Mouse (Mus musculus): ENCODE results near the gene Nfia. TPM values are rescaled to one million over a fixed set of nuclear protein-coding genes. Genes with fewer than 3 reads are reported as not detected.

Nfia gene
- polyA plus RNA-seq, 1 experiment from 2014 or later: 52.9 TPM

DNA sequence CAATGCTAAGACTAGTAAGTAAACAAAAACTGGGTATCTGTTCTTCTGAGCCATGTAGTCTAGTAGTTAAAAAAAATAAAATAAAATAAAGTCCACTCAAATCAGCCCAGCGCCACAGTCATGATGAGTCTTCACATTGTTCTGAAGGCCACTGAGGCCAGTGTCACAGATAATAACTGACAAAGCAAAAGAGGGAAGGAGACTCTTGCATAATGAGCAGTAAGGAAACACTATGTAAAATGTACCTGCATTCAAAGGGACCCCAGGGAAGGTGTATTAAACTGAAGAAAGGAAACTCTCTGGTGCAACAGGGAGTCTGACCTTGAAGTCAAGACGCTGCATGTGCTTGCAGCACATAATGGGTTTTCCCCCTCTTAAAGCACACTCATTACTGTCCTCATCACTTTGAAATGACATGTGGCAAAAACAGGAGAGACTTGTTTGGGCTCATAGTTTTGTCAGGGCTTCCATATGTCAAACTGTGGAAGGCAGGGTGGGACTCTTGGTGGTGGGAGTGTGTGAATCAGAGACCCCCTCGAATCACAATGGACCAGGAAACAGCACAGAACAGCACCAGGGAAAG lies 347.5 kb downstream of the Nfia start:
- Histone ChIP-seq H3K4me1 (replicated peaks; ENCODE audit: control insufficient read depth, insufficient read depth, low read length) (no peaks in the 10 kb centered on the region), H3K36me3 (ENCODE audit: control insufficient read depth, insufficient read depth, low read length) (no peaks in the 10 kb centered on the region), H3K4me2 (ENCODE audit: low read depth, low read length) (no peak overlapping the region), H3K9me3 (ENCODE audit: control insufficient read depth, low read length) (no peaks in the 10 kb centered on the region), H3K9ac (ENCODE audit: low read length) (no peak overlapping the region), H3K27me3 (ENCODE audit: control insufficient read depth, insufficient read depth, low read depth, low read length) (no peaks in the 10 kb centered on the region), H3K27ac (ENCODE audit: low read length) (no peak overlapping the region), H3K4me3 (ENCODE audit: low read length) (no peak overlapping the region)
- WGBS: 82% methylated on average over 3 of the region's 3 CpGs
- 0 out of 2 replicates have a peak, but pooled peaks have one; percentile 23 for ATAC-seq (ENCODE audit: low read depth)

DNA sequence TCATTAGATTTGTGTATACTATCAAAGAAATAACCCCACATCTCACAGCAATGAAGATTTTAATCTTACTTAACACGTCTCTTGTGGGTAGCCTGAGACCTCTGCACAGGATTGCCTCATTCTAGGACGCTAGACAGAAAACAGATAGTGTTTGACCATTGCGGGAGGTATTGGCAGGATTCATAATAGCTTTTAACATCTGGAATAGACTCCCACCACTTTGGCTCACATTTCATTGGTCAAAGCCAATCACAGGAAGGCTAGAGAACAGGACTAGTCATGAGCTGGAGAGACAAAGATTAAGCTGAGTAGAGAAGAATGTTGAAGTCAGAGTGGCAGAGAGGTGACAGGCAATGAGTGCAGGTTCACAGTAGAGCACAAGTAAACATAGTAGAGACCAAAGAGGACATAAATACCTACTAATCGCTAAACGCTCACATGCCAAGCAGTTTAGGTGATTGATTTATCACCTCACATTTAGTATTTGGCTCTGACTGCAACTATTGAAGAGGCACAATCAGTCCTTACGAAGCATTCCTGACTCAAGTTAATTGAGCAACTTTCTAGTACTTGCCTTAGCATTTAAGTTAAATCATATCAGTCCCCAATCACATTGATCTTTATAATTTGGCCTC lies 348.3 kb downstream of the Nfia start:
- no peak overlapping the region for H3K4me3 ChIP-seq (ENCODE audit: low read length)
- no peak overlapping the region for H3K9ac ChIP-seq (ENCODE audit: low read length)
- no peaks in the 10 kb centered on the region for H3K9me3 ChIP-seq (ENCODE audit: control insufficient read depth, low read length)
- H3K4me2 ChIP-seq (ENCODE audit: low read depth, low read length): no peak overlapping the region
- ATAC-seq (ENCODE audit: low read depth): no peak
- WGBS: 69% methylated on average over 6 of the region's 6 CpGs
- H3K4me1 ChIP-seq (replicated peaks; ENCODE audit: control insufficient read depth, insufficient read depth, low read length): no peaks in the 10 kb centered on the region
- H3K27ac ChIP-seq (ENCODE audit: low read length): no peak overlapping the region
- no peaks in the 10 kb centered on the region for H3K36me3 ChIP-seq (ENCODE audit: control insufficient read depth, insufficient read depth, low read length)
- H3K27me3 ChIP-seq (ENCODE audit: control insufficient read depth, insufficient read depth, low read depth, low read length): no peaks in the 10 kb centered on the region

DNA sequence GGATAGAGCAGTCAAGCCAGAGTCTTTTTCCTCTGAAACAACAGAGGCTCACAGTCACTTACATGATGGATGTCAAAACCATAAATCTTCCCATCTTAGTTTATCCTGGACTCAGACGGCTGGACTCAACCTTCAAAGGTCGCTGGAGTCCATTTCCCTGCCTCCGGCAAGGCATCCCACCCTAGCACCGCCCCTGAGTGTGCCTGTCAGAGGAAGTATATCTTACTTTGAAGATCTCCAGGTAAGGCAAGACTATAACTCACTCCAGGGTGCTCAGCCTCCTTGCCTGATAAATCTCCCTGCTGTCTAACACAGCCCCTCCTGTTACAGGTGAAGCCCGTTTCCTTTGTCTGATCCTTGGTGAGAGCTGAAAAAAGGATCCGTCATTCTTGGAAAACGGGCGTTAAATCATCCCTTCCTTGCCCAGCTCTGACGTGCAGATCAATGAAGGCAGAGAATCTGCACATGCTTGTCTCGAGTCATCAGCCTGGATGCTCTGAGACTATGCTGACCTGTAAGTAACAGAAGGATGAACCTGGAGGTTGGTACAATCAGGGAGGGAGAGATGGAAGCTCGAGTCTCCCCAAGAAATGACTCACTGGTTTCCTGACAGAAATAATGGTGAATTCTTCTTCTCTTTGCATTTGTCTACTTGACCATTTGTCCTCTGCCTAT lies 353.6 kb downstream of the Nfia start:
- no peak overlapping the region for H3K4me3 ChIP-seq (ENCODE audit: low read length)
- H3K4me2 ChIP-seq (ENCODE audit: low read depth, low read length): no peak overlapping the region
- no peaks in the 10 kb centered on the region; the same call in 1 of the 2 replicates for H3K4me1 ChIP-seq (replicated peaks; ENCODE audit: control insufficient read depth, insufficient read depth, low read length)
- no peaks in the 10 kb centered on the region for H3K9me3 ChIP-seq (ENCODE audit: control insufficient read depth, low read length)
- 49% methylated on average over 11 of the region's 11 CpGs for WGBS
- H3K27ac ChIP-seq (ENCODE audit: low read length): no peak overlapping the region
- H3K36me3 ChIP-seq (ENCODE audit: control insufficient read depth, insufficient read depth, low read length): no peaks in the 10 kb centered on the region
- no peaks in the 10 kb centered on the region for H3K27me3 ChIP-seq (ENCODE audit: control insufficient read depth, insufficient read depth, low read depth, low read length)
- no peak overlapping the region for H3K9ac ChIP-seq (ENCODE audit: low read length)
- ATAC-seq (ENCODE audit: low read depth): peak; percentile 56; the same call in 1 of the 2 replicates

DNA sequence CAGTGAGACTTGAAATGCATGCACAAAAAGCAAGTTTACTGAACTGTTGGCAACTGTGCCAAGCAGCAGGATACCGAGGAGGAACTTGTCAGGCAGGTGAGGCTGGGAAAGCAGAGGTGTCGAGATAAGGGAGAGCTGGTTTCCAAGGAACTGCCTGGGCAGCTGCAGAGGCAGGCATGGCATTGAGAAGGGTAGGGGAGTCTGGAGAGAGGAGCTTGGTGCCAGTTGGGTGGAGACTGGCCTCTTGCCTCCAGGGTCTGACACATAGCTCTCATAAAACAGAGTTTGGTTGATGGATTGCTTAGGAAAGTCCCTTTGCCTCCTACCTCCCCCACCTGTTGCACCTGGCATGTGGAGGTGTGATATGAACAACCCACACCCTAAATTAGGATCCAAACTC lies 358.3 kb downstream of the Nfia start:
- 37% methylated on average over 2 of the region's 2 CpGs for WGBS
- peak; percentile 65; the same call in 1 of the 2 replicates for ATAC-seq (ENCODE audit: low read depth)
- no peak overlapping the region for H3K4me2 ChIP-seq (ENCODE audit: low read depth, low read length)
- no peak overlapping the region for H3K27ac ChIP-seq (ENCODE audit: low read length)
- H3K9me3 ChIP-seq (ENCODE audit: control insufficient read depth, low read length): no peaks in the 10 kb centered on the region
- no peaks in the 10 kb centered on the region; the same call in 1 of the 2 replicates for H3K4me1 ChIP-seq (replicated peaks; ENCODE audit: control insufficient read depth, insufficient read depth, low read length)
- no peak overlapping the region for H3K4me3 ChIP-seq (ENCODE audit: low read length)
- H3K27me3 ChIP-seq (ENCODE audit: control insufficient read depth, insufficient read depth, low read depth, low read length): no peaks in the 10 kb centered on the region
- no peak overlapping the region for H3K9ac ChIP-seq (ENCODE audit: low read length)
- H3K36me3 ChIP-seq (ENCODE audit: control insufficient read depth, insufficient read depth, low read length): no peaks in the 10 kb centered on the region

DNA sequence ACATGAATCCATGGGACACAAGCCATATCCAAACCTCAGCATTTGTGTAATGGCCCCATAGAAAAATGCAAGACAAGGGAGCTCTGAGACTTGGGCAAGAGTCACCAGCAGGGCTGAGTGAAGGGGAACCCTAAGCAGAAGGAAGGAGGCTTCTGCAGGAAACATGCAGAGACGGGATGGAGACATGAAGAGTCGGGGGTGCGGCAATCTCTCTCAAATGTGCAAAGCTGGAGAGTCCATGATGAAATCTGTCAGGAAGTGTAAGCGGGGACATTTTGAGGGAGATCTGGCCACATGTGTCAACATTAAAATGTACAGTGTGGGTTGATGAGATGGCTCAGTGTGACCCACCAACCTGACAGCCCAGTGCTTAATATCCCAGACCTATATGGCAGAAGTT lies 361.5 kb downstream of the Nfia start:
- no peaks in the 10 kb centered on the region; the same call in 1 of the 2 replicates for H3K4me1 ChIP-seq (replicated peaks; ENCODE audit: control insufficient read depth, insufficient read depth, low read length)
- H3K4me2 ChIP-seq (ENCODE audit: low read depth, low read length): no peak overlapping the region
- no peaks in the 10 kb centered on the region for H3K9me3 ChIP-seq (ENCODE audit: control insufficient read depth, low read length)
- no peaks in the 10 kb centered on the region for H3K27me3 ChIP-seq (ENCODE audit: control insufficient read depth, insufficient read depth, low read depth, low read length)
- H3K9ac ChIP-seq (ENCODE audit: low read length): no peak overlapping the region
- H3K4me3 ChIP-seq (ENCODE audit: low read length): no peak overlapping the region
- 88% methylated on average over 4 of the region's 4 CpGs for WGBS
- ATAC-seq (ENCODE audit: low read depth): no peak
- no peaks in the 10 kb centered on the region for H3K36me3 ChIP-seq (ENCODE audit: control insufficient read depth, insufficient read depth, low read length)
- H3K27ac ChIP-seq (ENCODE audit: low read length): no peak overlapping the region

DNA sequence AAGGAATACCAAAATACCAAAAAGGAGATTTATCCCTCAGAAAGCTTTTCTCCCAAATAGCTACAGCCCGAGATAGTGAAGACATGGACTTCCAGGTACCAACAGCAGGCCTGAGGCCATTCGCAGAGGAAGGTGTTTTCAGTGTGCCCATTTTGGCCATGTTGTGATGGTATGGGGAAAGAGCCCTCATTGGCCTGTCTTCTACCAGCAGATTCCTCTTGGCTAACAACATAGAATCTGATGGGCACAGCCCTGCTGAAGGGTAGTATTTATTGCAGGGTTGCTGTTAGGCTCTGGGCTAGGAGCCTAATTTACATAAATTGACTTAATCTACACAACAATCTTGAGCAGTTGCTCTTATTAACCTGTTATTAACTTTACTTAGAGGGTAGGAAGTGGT lies 363.5 kb downstream of the Nfia start:
- no peak overlapping the region for H3K9ac ChIP-seq (ENCODE audit: low read length)
- 96% methylated on average over 2 of the region's 2 CpGs for WGBS
- H3K36me3 ChIP-seq (ENCODE audit: control insufficient read depth, insufficient read depth, low read length): no peaks in the 10 kb centered on the region
- H3K27ac ChIP-seq (ENCODE audit: low read length): no peak overlapping the region
- H3K4me3 ChIP-seq (ENCODE audit: low read length): no peak overlapping the region
- no peaks in the 10 kb centered on the region for H3K27me3 ChIP-seq (ENCODE audit: control insufficient read depth, insufficient read depth, low read depth, low read length)
- H3K4me1 ChIP-seq (replicated peaks; ENCODE audit: control insufficient read depth, insufficient read depth, low read length): no peaks in the 10 kb centered on the region
- no peaks in the 10 kb centered on the region for H3K9me3 ChIP-seq (ENCODE audit: control insufficient read depth, low read length)
- no peak overlapping the region for H3K4me2 ChIP-seq (ENCODE audit: low read depth, low read length)
- no peak for ATAC-seq (ENCODE audit: low read depth)

DNA sequence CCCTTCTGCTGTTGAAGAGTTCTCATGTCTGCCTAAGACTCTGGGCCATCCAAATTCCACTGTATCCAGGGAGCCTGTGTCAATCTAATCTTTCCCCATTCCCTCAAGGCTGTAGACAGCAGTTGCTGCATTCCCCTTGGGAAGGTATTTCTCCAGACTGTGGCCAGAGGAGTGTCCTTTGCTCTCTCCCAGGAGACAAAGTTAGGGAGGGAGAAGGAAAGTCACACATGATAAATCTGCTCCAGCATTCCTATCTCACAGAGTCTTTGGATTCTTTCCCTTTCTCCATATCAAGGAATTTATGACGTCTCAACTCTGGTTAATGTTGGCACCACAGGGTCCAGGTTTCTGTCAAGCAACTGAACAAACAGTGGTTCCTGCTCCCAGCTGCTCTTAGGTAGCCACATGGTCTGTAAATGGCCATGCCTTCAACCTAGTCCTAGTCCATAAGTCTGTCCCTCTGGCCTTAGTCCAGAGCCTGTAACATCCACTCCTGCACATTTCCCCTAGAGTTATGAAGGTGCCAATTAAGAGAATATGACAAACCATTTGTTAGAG lies 370.4 kb downstream of the Nfia start:
- no peak overlapping the region for H3K9ac ChIP-seq (ENCODE audit: low read length)
- ATAC-seq (ENCODE audit: low read depth): peak; percentile 49; the same call in 1 of the 2 replicates
- H3K4me3 ChIP-seq (ENCODE audit: low read length): no peak overlapping the region
- no peaks in the 10 kb centered on the region for H3K9me3 ChIP-seq (ENCODE audit: control insufficient read depth, low read length)
- H3K27me3 ChIP-seq (ENCODE audit: control insufficient read depth, insufficient read depth, low read depth, low read length): no peaks in the 10 kb centered on the region
- H3K4me2 ChIP-seq (ENCODE audit: low read depth, low read length): no peak overlapping the region
- no peak overlapping the region for H3K27ac ChIP-seq (ENCODE audit: low read length)
- H3K36me3 ChIP-seq (ENCODE audit: control insufficient read depth, insufficient read depth, low read length): no peaks in the 10 kb centered on the region
- H3K4me1 ChIP-seq (replicated peaks; ENCODE audit: control insufficient read depth, insufficient read depth, low read length): no peaks in the 10 kb centered on the region
- WGBS: 14% methylated on average over 1 of the region's 1 CpGs

DNA sequence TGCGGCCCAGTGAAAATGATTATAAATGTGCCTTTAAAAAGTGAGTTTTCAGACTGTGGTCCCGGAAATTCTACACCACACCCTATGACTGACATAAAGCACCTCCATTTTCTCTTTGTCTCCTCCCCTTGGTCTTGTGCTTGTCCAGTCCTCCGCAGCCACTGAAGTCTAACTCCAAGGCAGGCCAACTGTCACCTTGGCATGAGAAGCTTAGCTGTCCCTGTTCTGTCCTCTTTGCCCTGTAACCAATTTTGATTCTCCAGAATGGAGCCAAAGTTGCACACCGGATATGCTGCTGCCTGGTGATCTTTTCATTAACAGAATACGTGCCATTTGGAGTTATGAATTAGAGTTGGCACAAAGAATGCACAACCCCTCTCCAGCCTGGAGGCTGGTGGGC lies 378.0 kb downstream of the Nfia start:
- Histone ChIP-seq H3K27me3 (ENCODE audit: control insufficient read depth, insufficient read depth, low read depth, low read length) (no peaks in the 10 kb centered on the region), H3K4me3 (ENCODE audit: low read length) (no peak overlapping the region), H3K36me3 (ENCODE audit: control insufficient read depth, insufficient read depth, low read length) (no peaks in the 10 kb centered on the region), H3K27ac (ENCODE audit: low read length) (no peak overlapping the region), H3K9ac (ENCODE audit: low read length) (no peak overlapping the region), H3K4me1 (replicated peaks; ENCODE audit: control insufficient read depth, insufficient read depth, low read length) (no peaks in the 10 kb centered on the region), H3K4me2 (ENCODE audit: low read depth, low read length) (no peak overlapping the region), H3K9me3 (ENCODE audit: control insufficient read depth, low read length) (no peaks in the 10 kb centered on the region)
- ATAC-seq (ENCODE audit: low read depth): no peak
- WGBS: 78% methylated on average over 5 of the region's 5 CpGs

DNA sequence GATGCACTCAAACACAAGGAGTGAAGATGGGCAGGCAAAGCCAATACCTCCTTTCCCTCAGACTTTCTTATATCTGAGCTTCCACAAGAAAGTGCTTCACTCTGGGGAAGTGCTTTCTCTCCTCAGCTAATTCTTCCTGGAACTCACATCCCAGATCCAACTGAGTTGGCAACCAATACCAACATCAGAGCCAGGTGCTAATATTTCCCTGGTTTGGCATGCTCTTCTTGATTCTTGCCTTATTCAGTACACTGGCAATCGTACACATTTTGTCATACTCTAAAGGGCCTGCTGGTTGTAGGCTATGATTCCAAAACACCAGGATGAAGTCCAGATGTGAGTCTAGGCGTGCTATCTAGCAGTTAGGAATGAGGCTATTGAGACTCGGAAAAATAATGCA lies 385.4 kb downstream of the Nfia start:
- no peak overlapping the region for H3K4me2 ChIP-seq (ENCODE audit: low read depth, low read length)
- no peaks in the 10 kb centered on the region for H3K27me3 ChIP-seq (ENCODE audit: control insufficient read depth, insufficient read depth, low read depth, low read length)
- no peak for ATAC-seq (ENCODE audit: low read depth)
- no peaks in the 10 kb centered on the region for H3K9me3 ChIP-seq (ENCODE audit: control insufficient read depth, low read length)
- no peaks in the 10 kb centered on the region for H3K4me1 ChIP-seq (replicated peaks; ENCODE audit: control insufficient read depth, insufficient read depth, low read length)
- no peak overlapping the region for H3K27ac ChIP-seq (ENCODE audit: low read length)
- no peak overlapping the region for H3K4me3 ChIP-seq (ENCODE audit: low read length)
- WGBS: 84% methylated on average over 3 of the region's 3 CpGs
- H3K9ac ChIP-seq (ENCODE audit: low read length): no peak overlapping the region
- H3K36me3 ChIP-seq (ENCODE audit: control insufficient read depth, insufficient read depth, low read length): no peaks in the 10 kb centered on the region
